Mouse (Mus musculus) heart, embryonic 14.5 days (tissue): ENCODE data around the gene Plscr4. TPM values are rescaled to one million over a fixed set of nuclear protein-coding genes. Genes with fewer than 3 reads are reported as not detected.

Source experiments
- ATAC-seq: fragments of 200-750 bp; cut with Nextera tagmentation; 2 replicates; pipeline ENCODE4 v1.8.0; 2017; ENCODE audit warnings: low read depth, moderate TSS enrichment; ENCODE audit not compliant: insufficient number of reproducible peaks, insufficient read depth, low FRiP score
- H3K27ac ChIP-seq, 2 experiments: fragments of 200-500 bp in 1 of 2; fragments of 300-500 bp in 1 of 2; sonication (generic) in 1 of 2; replicated peaks in 1 of 2; 2 replicates each; pipeline ENCODE4 v1.5.1; 2012 to 2014; ENCODE audit warnings: low read depth in 2 of 2, low read length in 2 of 2, control low read depth in 1 of 2, mild to moderate bottlenecking in 1 of 2, mixed read lengths in 1 of 2; ENCODE audit not compliant: control insufficient read depth in 1 of 2, insufficient read depth in 1 of 2
- H3K27me3 ChIP-seq: fragments of 300-500 bp; sonication (generic); 2 replicates; pipeline ENCODE4 v1.6.1; 2014; ENCODE audit warnings: mild to moderate bottlenecking, low read length, control low read depth; ENCODE audit not compliant: control insufficient read depth, insufficient read depth
- H3K36me3 ChIP-seq: fragments of 300-500 bp; sonication (generic); 2 replicates; pipeline ENCODE4 v1.6.1; 2014; ENCODE audit warnings: mild to moderate bottlenecking, control low read depth, low read length, mixed read lengths; ENCODE audit not compliant: control insufficient read depth, insufficient read depth
- H3K4me1 ChIP-seq, 2 experiments: fragments of 200-500 bp in 1 of 2; fragments of 300-500 bp in 1 of 2; sonication (generic) in 1 of 2; 2 replicates each; pipeline ENCODE4 v1.6.1; 2012 to 2014; ENCODE audit warnings: low read length in 2 of 2, control low read depth in 1 of 2, mixed read lengths in 1 of 2; ENCODE audit not compliant: control insufficient read depth in 2 of 2, insufficient read depth in 2 of 2
- H3K4me2 ChIP-seq: fragments of 300-500 bp; sonication (generic); 2 replicates; pipeline ENCODE4 v1.6.1; 2014; ENCODE audit warnings: mild to moderate bottlenecking, low read length
- H3K4me3 ChIP-seq, 2 experiments: fragments of 200-500 bp in 1 of 2; fragments of 300-500 bp in 1 of 2; sonication (generic) in 1 of 2; 2 replicates each; pipeline ENCODE4 v1.5.1; 2012 to 2014; ENCODE audit warnings: low read length in 2 of 2, mild to moderate bottlenecking in 2 of 2, control low read depth in 1 of 2, low read depth in 1 of 2, moderate library complexity in 1 of 2; ENCODE audit not compliant: control insufficient read depth in 1 of 2, insufficient read depth in 1 of 2
- H3K9ac ChIP-seq: fragments of 300-500 bp; sonication (generic); 2 replicates; pipeline ENCODE4 v1.6.1; 2014; ENCODE audit warnings: mild to moderate bottlenecking, low read length
- H3K9me3 ChIP-seq: fragments of 300-500 bp; sonication (generic); 2 replicates; pipeline ENCODE4 v1.6.1; 2016; ENCODE audit warnings: low read length, control low read depth; ENCODE audit not compliant: control insufficient read depth
- WGBS: fragments of 180-500 bp; shearing (Covaris S2); extraction: QIAGEN DNeasy Blood & Tissue Kit; methylation state at CpG from one replicate; pipeline ENCODE4 v1.1.7; 2014; 5-methylcytosine and 5-hydroxymethylcytosine counted together
- polyA plus RNA-seq: library from polyadenylated mRNA; unstranded; fragments of >200 nt; fragmentation: Nextera tagmentation; extraction: Ambion mirVana; gene quantifications from 2 replicates; pipeline ENCODE4 v1.2.1, GENCODE M21; 2014

Plscr4 gene
- polyA plus RNA-seq, 1 experiment from 2014 or later = 5.4 TPM

DNA sequence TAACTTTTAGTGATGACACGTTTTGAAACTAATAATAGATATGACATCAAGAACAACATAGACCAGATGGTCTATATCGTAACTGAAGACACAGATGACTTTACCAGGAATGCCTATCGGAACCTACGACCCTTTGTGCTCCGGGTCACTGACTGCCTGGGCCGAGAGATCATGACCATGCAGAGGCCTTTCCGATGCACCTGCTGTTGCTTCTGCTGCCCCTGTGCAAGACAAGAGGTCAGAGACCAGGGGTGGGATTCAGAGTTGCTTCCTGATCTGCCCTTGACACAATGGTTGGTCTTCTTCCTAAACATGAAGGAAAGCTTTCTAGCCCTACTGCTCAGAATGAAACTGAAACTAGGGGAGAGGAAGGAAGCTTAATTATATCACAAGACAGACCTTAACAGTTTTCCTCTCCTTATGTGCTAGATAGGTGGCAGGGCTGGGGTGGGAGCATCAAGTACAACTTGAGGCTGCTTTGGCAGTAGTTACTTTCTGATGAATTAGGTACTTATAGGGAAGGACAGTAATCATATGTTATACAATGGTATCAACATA is 27.6 kb downstream of the Plscr4 start:
- Histone ChIP-seq H3K9me3 (no peaks in the 10 kb centered on the region), H3K36me3 (no peaks in the 10 kb centered on the region), H3K4me1 (no peaks in the 10 kb centered on the region; a peak in 2 of 4 replicates), H3K27me3 (no peaks in the 10 kb centered on the region), H3K4me2 (no peak overlapping the region), H3K9ac (no peak overlapping the region), H3K27ac (no peak overlapping the region), H3K4me3 (no peak overlapping the region)
- ATAC-seq = no peak
- WGBS = 74% methylated on average over 7 of the region's 7 CpGs

DNA sequence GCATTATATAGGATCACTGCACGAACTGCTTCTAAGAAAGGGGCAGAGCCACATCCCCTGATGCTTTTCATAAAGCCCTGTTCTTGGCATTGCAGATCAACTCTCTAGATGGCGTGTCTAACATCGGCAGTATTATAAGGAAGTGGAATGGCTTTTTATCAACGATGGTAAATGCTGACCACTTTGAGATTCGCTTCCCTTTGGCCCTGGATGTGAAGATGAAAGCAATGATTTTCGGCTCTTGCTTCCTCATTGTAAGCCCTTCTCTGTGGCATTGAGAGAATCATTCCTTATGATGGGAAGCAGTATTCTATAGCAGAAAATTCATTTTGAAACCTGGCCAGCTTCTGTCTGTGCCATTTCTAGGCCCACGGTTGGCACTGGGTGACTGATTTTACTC is 32.7 kb downstream of the Plscr4 start:
- no peak overlapping the region for H3K4me2 ChIP-seq

DNA sequence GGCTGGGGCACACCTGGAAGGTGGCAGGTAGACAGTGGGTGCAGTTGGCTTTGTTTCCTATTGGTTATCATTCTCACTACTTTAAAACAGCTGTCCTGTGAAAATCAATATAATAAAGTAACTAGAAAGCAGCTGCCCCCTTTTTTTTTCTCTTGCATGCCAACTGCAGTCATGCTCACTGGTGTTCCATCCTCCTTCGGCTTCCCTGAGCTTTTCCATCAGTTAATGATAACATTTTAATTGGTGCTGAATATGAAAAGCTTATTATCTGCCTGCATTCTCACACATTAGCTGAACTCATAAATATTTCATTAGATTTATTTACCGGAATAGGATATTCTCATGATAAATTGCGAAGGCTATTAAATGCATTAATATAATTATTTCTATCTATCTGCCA is 33.1 kb downstream of the Plscr4 start:
- Histone ChIP-seq H3K4me1 (no peaks in the 10 kb centered on the region; a peak in 2 of 4 replicates), H3K9ac (no peak overlapping the region), H3K4me3 (no peak overlapping the region), H3K4me2 (no peak overlapping the region), H3K27me3 (no peaks in the 10 kb centered on the region), H3K9me3 (no peaks in the 10 kb centered on the region), H3K36me3 (no peaks in the 10 kb centered on the region), H3K27ac (no peak overlapping the region)
- WGBS = 89% methylated on average over 3 of the region's 3 CpGs
- ATAC-seq = no peak

More for the DNA sequence above, 32.7 kb downstream of the Plscr4 start:
- Histone ChIP-seq H3K9ac (no peak overlapping the region), H3K27me3 (no peaks in the 10 kb centered on the region), H3K4me1 (no peaks in the 10 kb centered on the region; a peak in 2 of 4 replicates), H3K9me3 (no peaks in the 10 kb centered on the region), H3K36me3 (no peaks in the 10 kb centered on the region), H3K27ac (no peak overlapping the region), H3K4me3 (no peak overlapping the region)
- no peak for ATAC-seq
- 84% methylated on average over 7 of the region's 7 CpGs for WGBS

DNA sequence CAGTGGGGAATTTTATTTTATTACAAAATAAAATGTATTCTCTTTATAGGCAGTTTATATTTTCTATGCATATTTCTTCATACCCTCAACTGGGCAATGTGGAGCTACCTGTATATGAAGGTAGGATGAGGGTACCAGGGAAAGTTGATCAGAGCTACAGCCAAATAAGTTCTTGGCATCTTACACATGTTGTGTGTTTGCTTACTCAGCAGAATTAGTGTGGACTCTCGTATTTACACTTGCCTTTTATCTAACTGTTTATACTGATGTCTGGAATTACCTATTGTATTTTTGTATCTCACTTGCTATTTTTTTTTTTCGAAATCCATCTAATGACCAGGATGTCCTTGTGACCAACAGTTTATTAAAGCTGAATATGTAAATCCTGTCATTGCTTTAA is 34.1 kb downstream of the Plscr4 start:
- H3K36me3 ChIP-seq = no peaks in the 10 kb centered on the region
- H3K27ac ChIP-seq = no peak overlapping the region
- H3K9me3 ChIP-seq = no peaks in the 10 kb centered on the region
- H3K27me3 ChIP-seq = no peaks in the 10 kb centered on the region
- ATAC-seq = no peak
- H3K9ac ChIP-seq = no peak overlapping the region
- no peak overlapping the region for H3K4me2 ChIP-seq
- WGBS = 66% methylated on average over 2 of the region's 2 CpGs
- no peak overlapping the region for H3K4me3 ChIP-seq
- no peaks in the 10 kb centered on the region; a peak in 2 of 4 replicates for H3K4me1 ChIP-seq

- H3K4me1 ChIP-seq = no peaks in the 10 kb centered on the region; a peak in 1 of 4 replicates
- WGBS = 41% methylated on average over 12 of the region's 12 CpGs
- no peaks in the 10 kb centered on the region for H3K36me3 ChIP-seq
- H3K27ac ChIP-seq = no peak overlapping the region
- no peak overlapping the region for H3K4me2 ChIP-seq
- no peak for ATAC-seq
- no peaks in the 10 kb centered on the region for H3K9me3 ChIP-seq
- no peak overlapping the region for H3K9ac ChIP-seq
- no peaks in the 10 kb centered on the region for H3K27me3 ChIP-seq
- H3K4me3 ChIP-seq = no peak overlapping the region
Measured at GRCm38 (mm10) chr9:92499710-92500410, 42.7 kb downstream of the Plscr4 start.

- H3K27me3 ChIP-seq = no peaks in the 10 kb centered on the region
- no peak overlapping the region for H3K4me2 ChIP-seq
- H3K4me3 ChIP-seq = no peak overlapping the region
- no peaks in the 10 kb centered on the region for H3K9me3 ChIP-seq
- ATAC-seq = no peak
- no peak overlapping the region for H3K9ac ChIP-seq
- no peaks in the 10 kb centered on the region; a peak in 1 of 4 replicates for H3K4me1 ChIP-seq
- no peaks in the 10 kb centered on the region for H3K36me3 ChIP-seq
- WGBS = 75% methylated on average over 3 of the region's 3 CpGs
- H3K27ac ChIP-seq = no peak overlapping the region
Measured at GRCm38 (mm10) chr9:92504256-92504655, 47.1 kb downstream of the Plscr4 start.

GRCm38 (mm10) chr9:92504889-92505288 is 47.7 kb downstream of the Plscr4 start:
- no peaks in the 10 kb centered on the region for H3K36me3 ChIP-seq
- H3K9me3 ChIP-seq = no peaks in the 10 kb centered on the region
- H3K27me3 ChIP-seq = no peaks in the 10 kb centered on the region
- 55% methylated on average over 1 of the region's 1 CpGs for WGBS
- H3K9ac ChIP-seq = no peak overlapping the region
- no peak overlapping the region for H3K4me3 ChIP-seq
- no peak overlapping the region for H3K27ac ChIP-seq
- ATAC-seq = no peak
- no peak overlapping the region for H3K4me2 ChIP-seq
- H3K4me1 ChIP-seq = no peaks in the 10 kb centered on the region; a peak in 1 of 4 replicates

- H3K27ac ChIP-seq = no peak overlapping the region
- no peak for ATAC-seq
- no peaks in the 10 kb centered on the region for H3K36me3 ChIP-seq
- H3K9ac ChIP-seq = no peak overlapping the region
- no peaks in the 10 kb centered on the region for H3K4me1 ChIP-seq
- H3K4me2 ChIP-seq = no peak overlapping the region
- no peaks in the 10 kb centered on the region for H3K9me3 ChIP-seq
- H3K27me3 ChIP-seq = no peaks in the 10 kb centered on the region
- H3K4me3 ChIP-seq = no peak overlapping the region
Measured at GRCm38 (mm10) chr9:92511696-92512095, 54.5 kb downstream of the Plscr4 start.
